Mouse (Mus musculus): ENCODE data around the gene Dnah17. TPM values are rescaled to one million over a fixed set of nuclear protein-coding genes. Genes with fewer than 3 reads are reported as not detected.

Gene Dnah17
- polyA plus RNA-seq, 1 experiment from 2014 or later = 0.11 TPM

- no peaks in the 10 kb centered on the region for H3K27me3 ChIP-seq (ENCODE audit: insufficient read depth, low read length)
- WGBS (ENCODE audit: insufficient replicate concordance) = 47% methylated on average over 1 of the region's 1 CpGs
- ATAC-seq (no peak), DNase-seq (no peak)
- H3K27ac ChIP-seq (ENCODE audit: low read depth) = peak overlapping the region; percentile 91
- peaks cover 22% of the 10 kb centered on the region for H3K4me1 ChIP-seq (ENCODE audit: insufficient read depth)
- TF ChIP-seq EP300 (IDR thresholded peaks at IDR 0.05; ENCODE audit: low read depth) (no peak), CTCF (IDR thresholded peaks at IDR 0.05; ENCODE audit: low read depth) (no peak)
- H3K36me3 ChIP-seq (replicated peaks; ENCODE audit: insufficient read depth, low read length) = peaks cover 48% of the 10 kb centered on the region
- H3K4me2 ChIP-seq (ENCODE audit: low read depth, low read length) = no peak overlapping the region
- H3K4me3 ChIP-seq (ENCODE audit: low read depth, low read length) = no peak overlapping the region
- H3K9me3 ChIP-seq (ENCODE audit: low read length) = no peaks in the 10 kb centered on the region
- no peak overlapping the region for H3K9ac ChIP-seq (replicated peaks)
Observed at GRCm38 (mm10) chr11:118000083-118000482, 130.4 kb downstream of the Dnah17 start.

GRCm38 (mm10) chr11:117999260-117999934 lies 131.0 kb downstream of the Dnah17 start:
- Histone ChIP-seq H3K4me2 (ENCODE audit: low read depth, low read length) (no peak overlapping the region), H3K4me1 (ENCODE audit: insufficient read depth) (peaks cover 29% of the 10 kb centered on the region), H3K9ac (replicated peaks) (no peak overlapping the region), H3K27ac (ENCODE audit: low read depth) (peak overlapping the region; percentile 91; the same call in 1 of the 2 replicates), H3K36me3 (replicated peaks; ENCODE audit: insufficient read depth, low read length) (peaks cover 42% of the 10 kb centered on the region), H3K27me3 (ENCODE audit: insufficient read depth, low read length) (no peaks in the 10 kb centered on the region), H3K9me3 (ENCODE audit: low read length) (no peaks in the 10 kb centered on the region), H3K4me3 (ENCODE audit: low read depth, low read length) (no peak overlapping the region)
- WGBS (ENCODE audit: insufficient replicate concordance) = 67% methylated on average over 6 of the region's 6 CpGs
- DNase-seq (no peak), ATAC-seq (no peak)
- TF ChIP-seq CTCF (IDR thresholded peaks at IDR 0.05; ENCODE audit: low read depth) (no peak), EP300 (IDR thresholded peaks at IDR 0.05; ENCODE audit: low read depth) (no peak)

- TF ChIP-seq CTCF (IDR thresholded peaks at IDR 0.05; ENCODE audit: low read depth) = no peak
- TF ChIP-seq EP300 (IDR thresholded peaks at IDR 0.05; ENCODE audit: low read depth) = no peak
- Histone ChIP-seq H3K36me3 (replicated peaks; ENCODE audit: insufficient read depth, low read length) (peaks cover 32% of the 10 kb centered on the region), H3K9me3 (ENCODE audit: low read length) (no peaks in the 10 kb centered on the region), H3K4me1 (ENCODE audit: insufficient read depth) (peaks cover 40% of the 10 kb centered on the region), H3K27ac (ENCODE audit: low read depth) (0 out of 2 replicates have a peak overlapping the region, but pooled peaks have one; percentile 2), H3K9ac (replicated peaks) (0 out of 2 replicates have a peak overlapping the region, but pooled peaks have one; percentile 21), H3K4me2 (ENCODE audit: low read depth, low read length) (no peak overlapping the region), H3K4me3 (ENCODE audit: low read depth, low read length) (no peak overlapping the region), H3K27me3 (ENCODE audit: insufficient read depth, low read length) (no peaks in the 10 kb centered on the region)
- ATAC-seq (no peak), DNase-seq (no peak)
- 91% methylated on average over 4 of the region's 4 CpGs for WGBS (ENCODE audit: insufficient replicate concordance)
Observed at GRCm38 (mm10) chr11:117998356-117998755, 132.1 kb downstream of the Dnah17 start.

- TF ChIP-seq CTCF (IDR thresholded peaks at IDR 0.05; ENCODE audit: low read depth) (no peak), EP300 (IDR thresholded peaks at IDR 0.05; ENCODE audit: low read depth) (no peak)
- WGBS (ENCODE audit: insufficient replicate concordance) = 88% methylated on average over 2 of the region's 2 CpGs
- Histone ChIP-seq H3K9ac (replicated peaks) (no peak overlapping the region), H3K4me1 (ENCODE audit: insufficient read depth) (peaks cover 52% of the 10 kb centered on the region), H3K4me3 (ENCODE audit: low read depth, low read length) (no peak overlapping the region), H3K27me3 (ENCODE audit: insufficient read depth, low read length) (no peaks in the 10 kb centered on the region), H3K36me3 (replicated peaks; ENCODE audit: insufficient read depth, low read length) (peaks cover 21% of the 10 kb centered on the region), H3K27ac (ENCODE audit: low read depth) (no peak overlapping the region), H3K9me3 (ENCODE audit: low read length) (no peaks in the 10 kb centered on the region), H3K4me2 (ENCODE audit: low read depth, low read length) (no peak overlapping the region)
- ATAC-seq = no peak
- DNase-seq = no peak
Observed at GRCm38 (mm10) chr11:117997085-117997484, 133.3 kb downstream of the Dnah17 start.

- Histone ChIP-seq H3K9me3 (ENCODE audit: low read length) (no peaks in the 10 kb centered on the region), H3K4me1 (ENCODE audit: insufficient read depth) (peaks cover 54% of the 10 kb centered on the region), H3K4me2 (ENCODE audit: low read depth, low read length) (no peak overlapping the region), H3K9ac (replicated peaks) (no peak overlapping the region), H3K4me3 (ENCODE audit: low read depth, low read length) (no peak overlapping the region), H3K27ac (ENCODE audit: low read depth) (no peak overlapping the region), H3K27me3 (ENCODE audit: insufficient read depth, low read length) (no peaks in the 10 kb centered on the region), H3K36me3 (replicated peaks; ENCODE audit: insufficient read depth, low read length) (peaks cover 10% of the 10 kb centered on the region)
- 79% methylated on average over 3 of the region's 3 CpGs for WGBS (ENCODE audit: insufficient replicate concordance)
- no peak for DNase-seq
- no peak for TF ChIP-seq EP300 (IDR thresholded peaks at IDR 0.05; ENCODE audit: low read depth)
- TF ChIP-seq CTCF (IDR thresholded peaks at IDR 0.05; ENCODE audit: low read depth) = no peak
- no peak for ATAC-seq
Observed at GRCm38 (mm10) chr11:117996066-117996465, 134.4 kb downstream of the Dnah17 start.

DNA sequence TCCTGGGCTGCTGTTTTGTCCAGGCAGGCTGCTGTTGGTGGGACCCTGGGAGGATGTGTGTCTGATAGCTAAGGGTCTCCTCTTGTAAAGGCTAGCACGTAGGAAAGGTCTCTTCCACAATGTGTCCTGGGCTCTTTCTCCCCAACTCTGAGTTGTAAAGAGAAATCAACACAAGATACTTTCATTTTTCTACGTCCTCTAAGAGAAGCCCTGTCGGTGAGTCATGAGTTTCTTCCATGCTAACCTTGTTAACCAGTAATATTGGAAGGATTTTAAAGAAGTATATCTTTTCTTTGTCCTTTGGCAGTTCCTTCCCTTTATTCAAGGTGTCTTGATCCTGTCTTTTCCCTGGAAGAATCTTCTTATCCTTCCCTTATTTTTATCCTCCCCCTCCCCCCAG lies 134.8 kb downstream of the Dnah17 start:
- Histone ChIP-seq H3K4me1 (ENCODE audit: insufficient read depth) (peaks cover 54% of the 10 kb centered on the region), H3K36me3 (replicated peaks; ENCODE audit: insufficient read depth, low read length) (peaks cover 6% of the 10 kb centered on the region), H3K4me3 (ENCODE audit: low read depth, low read length) (no peak overlapping the region), H3K27ac (ENCODE audit: low read depth) (no peak overlapping the region), H3K4me2 (ENCODE audit: low read depth, low read length) (no peak overlapping the region), H3K9me3 (ENCODE audit: low read length) (no peaks in the 10 kb centered on the region), H3K27me3 (ENCODE audit: insufficient read depth, low read length) (no peaks in the 10 kb centered on the region), H3K9ac (replicated peaks) (0 out of 2 replicates have a peak overlapping the region, but pooled peaks have one; percentile 21)
- no peak for TF ChIP-seq EP300 (IDR thresholded peaks at IDR 0.05; ENCODE audit: low read depth)
- no peak for TF ChIP-seq CTCF (IDR thresholded peaks at IDR 0.05; ENCODE audit: low read depth)
- 62% methylated on average over 3 of the region's 3 CpGs for WGBS (ENCODE audit: insufficient replicate concordance)
- ATAC-seq (no peak), DNase-seq (no peak)

All from liver, postnatal 0 days (tissue).